Mouse (Mus musculus) frontal cortex, postnatal 14 days (tissue): ENCODE data around the gene Gm10318.

Experiments used
- DNase-seq, 2 experiments: peaks; one replicate each; pipeline ENCODE4 v3.0.0; 2022; ENCODE audit warnings: low spot score in 2 of 2

Gene Gm10318

DNA sequence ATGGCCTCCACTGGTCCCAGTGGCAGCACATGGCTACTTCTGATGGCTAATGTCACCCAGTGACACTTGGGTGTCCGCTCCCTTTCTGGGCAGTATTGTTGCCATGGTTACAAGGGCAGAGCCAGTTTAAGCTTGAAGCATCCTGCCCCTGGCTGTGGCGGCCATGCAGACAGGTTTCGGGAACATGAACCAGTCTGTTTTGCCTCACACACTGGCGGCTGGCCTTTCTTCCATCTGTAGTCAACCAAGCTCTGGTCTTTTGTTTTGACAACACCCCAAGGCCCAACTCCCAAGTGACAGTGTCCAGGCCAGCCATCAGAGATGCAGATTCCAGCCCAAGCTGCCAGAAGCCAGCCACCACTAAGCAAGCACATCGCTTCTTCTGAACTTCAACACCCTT is 42.9 kb downstream of the Gm10318 start:
- no peak for DNase-seq

DNA sequence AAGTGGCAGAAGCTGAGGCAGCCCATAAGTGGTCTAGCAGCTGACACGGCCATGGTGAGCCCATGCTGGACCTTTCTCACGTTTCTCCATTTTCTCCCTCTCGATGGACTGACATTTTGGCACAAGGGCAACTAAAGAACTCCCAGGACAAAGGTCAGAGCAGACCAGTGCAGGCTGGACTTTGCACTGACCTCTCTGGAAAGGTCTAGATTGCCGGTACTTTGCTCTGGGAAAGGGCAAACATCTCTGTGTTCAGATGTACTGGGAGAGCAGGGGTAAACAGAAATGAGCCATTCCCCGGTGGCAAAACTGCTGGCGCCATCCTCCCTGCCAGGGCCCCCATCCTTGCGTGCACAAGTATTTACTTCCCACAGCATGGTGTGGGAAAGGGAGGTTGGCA is 47.5 kb downstream of the Gm10318 start:
- no peak for DNase-seq

GRCm38 (mm10) chr10:77900903-77901818 is 48.5 kb downstream of the Gm10318 start:
- DNase-seq = no peak

GRCm38 (mm10) chr10:77901871-77902210 is 49.2 kb downstream of the Gm10318 start:
- no peak for DNase-seq

- peak in 1 of 2 experiments; percentile 52 for DNase-seq
Observed at GRCm38 (mm10) chr10:77902211-77902893, 49.7 kb downstream of the Gm10318 start, which contains the start of gene Lrrc3. Gene Lrrc3, minus strand, starts transcription at chr10:77902536.

GRCm38 (mm10) chr10:77902894-77903715 is 50.4 kb downstream of the Gm10318 start:
- peak; percentile 56 to 68 for DNase-seq
